Mouse (Mus musculus) stomach, embryonic 15.5 days (tissue): ENCODE results near the gene Tanc2. TPM values are rescaled to one million over a fixed set of nuclear protein-coding genes. Genes with fewer than 3 reads are reported as not detected.
A peak's percentile ranks its signal among the peaks of the same experiment; 100 is the strongest.

Experiments used
- ATAC-seq: fragments of 200-750 bp; cut with Nextera tagmentation; 2 replicates; pipeline ENCODE4 v1.8.0; 2017; ENCODE audit warnings: low read depth, moderate number of reproducible peaks, moderate TSS enrichment; ENCODE audit not compliant: insufficient read depth, low FRiP score
- H3K27ac ChIP-seq: fragments of 300-500 bp; sonication (generic); 2 replicates; pipeline ENCODE4 v1.5.1; 2015; ENCODE audit warnings: mild to moderate bottlenecking, inconsistent platforms
- H3K27me3 ChIP-seq: fragments of 300-500 bp; sonication (generic); replicated peaks from 2 replicates; pipeline ENCODE4 v1.6.1; 2015; ENCODE audit warnings: inconsistent platforms
- H3K36me3 ChIP-seq: fragments of 300-500 bp; sonication (generic); 2 replicates; pipeline ENCODE4 v1.6.1; 2015; ENCODE audit warnings: inconsistent platforms
- H3K4me1 ChIP-seq: fragments of 300-500 bp; sonication (generic); 2 replicates; pipeline ENCODE4 v1.6.1; 2015; ENCODE audit warnings: inconsistent platforms
- H3K4me2 ChIP-seq: fragments of 300-500 bp; sonication (generic); 2 replicates; pipeline ENCODE4 v1.6.1; 2015; ENCODE audit warnings: mild to moderate bottlenecking, inconsistent platforms
- H3K4me3 ChIP-seq: fragments of 300-500 bp; sonication (generic); replicated peaks from 2 replicates; pipeline ENCODE4 v1.5.1; 2015; ENCODE audit warnings: inconsistent platforms
- H3K9ac ChIP-seq: fragments of 300-500 bp; sonication (generic); 2 replicates; pipeline ENCODE4 v1.6.1; 2015; ENCODE audit warnings: inconsistent platforms
- H3K9me3 ChIP-seq: fragments of 300-500 bp; sonication (generic); 2 replicates; pipeline ENCODE4 v1.6.1; 2016; ENCODE audit warnings: inconsistent platforms
- WGBS: fragments of 180-500 bp; shearing (Covaris S2); methylation state at CpG from one replicate; pipeline ENCODE4 v1.1.7; 2015; 5-methylcytosine and 5-hydroxymethylcytosine counted together
- polyA plus RNA-seq: library from polyadenylated mRNA; unstranded; fragments of >200 nt; fragmentation: Nextera tagmentation; extraction: Ambion mirVana; gene quantifications from 2 replicates; pipeline ENCODE4 v1.2.1, GENCODE M21; 2015

Tanc2 gene
- polyA plus RNA-seq, 1 experiment from 2014 or later = 9.6 TPM

- 64% methylated on average over 4 of the region's 4 CpGs for WGBS
Measured at GRCm38 (mm10) chr11:105655335-105655734, 65.5 kb downstream of the Tanc2 start.

DNA sequence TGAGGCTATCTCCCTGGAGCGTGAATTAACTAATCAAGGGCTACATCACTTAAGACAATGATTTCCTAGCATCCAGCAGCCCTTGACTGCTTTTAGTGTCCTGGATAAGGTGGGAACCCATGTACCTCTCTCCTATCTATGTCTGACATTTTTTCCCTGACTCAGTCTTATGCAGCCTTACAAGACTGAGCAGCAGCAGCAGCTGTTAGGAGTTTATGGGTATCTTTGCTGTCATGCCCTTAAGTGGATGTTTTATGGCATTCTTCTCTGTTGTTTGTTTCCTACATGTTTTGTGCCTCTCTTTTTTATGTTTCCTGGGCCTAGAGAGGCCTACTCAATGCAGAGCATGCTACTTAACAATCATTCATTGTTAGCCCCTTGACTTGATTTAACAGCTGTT is 78.1 kb downstream of the Tanc2 start:
- no peak for ATAC-seq
- 91% methylated on average over 1 of the region's 1 CpGs for WGBS

More at GRCm38 (mm10) chr11:105655335-105655734, 65.5 kb downstream of the Tanc2 start:
- H3K9ac ChIP-seq = no peak overlapping the region
- H3K9me3 ChIP-seq = no peaks in the 10 kb centered on the region
- no peak overlapping the region for H3K27ac ChIP-seq
- no peaks in the 10 kb centered on the region for H3K27me3 ChIP-seq
- H3K36me3 ChIP-seq = no peaks in the 10 kb centered on the region
- no peak overlapping the region for H3K4me3 ChIP-seq
- ATAC-seq = no peak
- H3K4me1 ChIP-seq = no peaks in the 10 kb centered on the region
- no peak overlapping the region for H3K4me2 ChIP-seq

GRCm38 (mm10) chr11:105678996-105679395 is 89.2 kb downstream of the Tanc2 start:
- Histone ChIP-seq H3K4me1 (no peaks in the 10 kb centered on the region), H3K9me3 (no peaks in the 10 kb centered on the region), H3K27me3 (no peaks in the 10 kb centered on the region), H3K36me3 (no peaks in the 10 kb centered on the region), H3K27ac (no peak overlapping the region), H3K9ac (no peak overlapping the region), H3K4me3 (no peak overlapping the region), H3K4me2 (no peak overlapping the region)
- no peak for ATAC-seq
- 72% methylated on average over 1 of the region's 1 CpGs for WGBS

More for the DNA sequence above, 78.1 kb downstream of the Tanc2 start:
- H3K27me3 ChIP-seq = no peaks in the 10 kb centered on the region
- H3K4me1 ChIP-seq = no peaks in the 10 kb centered on the region
- H3K36me3 ChIP-seq = no peaks in the 10 kb centered on the region
- no peaks in the 10 kb centered on the region for H3K9me3 ChIP-seq
- H3K4me3 ChIP-seq = no peak overlapping the region
- H3K27ac ChIP-seq = no peak overlapping the region
- no peak overlapping the region for H3K4me2 ChIP-seq
- no peak overlapping the region for H3K9ac ChIP-seq

GRCm38 (mm10) chr11:105684747-105685146 is 95.0 kb downstream of the Tanc2 start:
- Histone ChIP-seq H3K36me3 (no peaks in the 10 kb centered on the region), H3K9ac (no peak overlapping the region), H3K27ac (no peak overlapping the region), H3K4me1 (no peaks in the 10 kb centered on the region), H3K9me3 (no peaks in the 10 kb centered on the region), H3K27me3 (no peaks in the 10 kb centered on the region), H3K4me3 (no peak overlapping the region), H3K4me2 (no peak overlapping the region)
- ATAC-seq = no peak

DNA sequence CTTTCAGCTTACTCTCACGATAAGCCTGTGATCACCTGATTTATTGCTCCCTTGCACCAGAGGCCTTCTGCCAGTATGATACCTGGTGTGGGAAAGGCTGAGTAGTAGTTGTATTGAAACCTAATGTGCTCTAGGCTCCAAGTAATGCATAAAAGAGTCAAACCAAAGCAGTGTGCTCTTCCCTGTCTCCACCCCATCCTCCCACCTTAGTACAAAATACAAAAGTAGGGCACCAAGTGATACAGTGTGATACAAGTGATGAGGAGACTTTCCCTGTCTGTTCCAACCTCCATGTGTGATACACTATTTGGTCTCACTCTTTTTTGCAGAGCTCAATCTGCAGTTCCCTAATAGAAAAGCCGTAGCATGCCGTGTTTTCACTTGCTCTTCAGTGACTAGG is 110.7 kb downstream of the Tanc2 start:
- Histone ChIP-seq H3K4me2 (no peak overlapping the region), H3K27me3 (no peaks in the 10 kb centered on the region), H3K9ac (no peak overlapping the region), H3K27ac (no peak overlapping the region), H3K4me3 (no peak overlapping the region), H3K4me1 (no peaks in the 10 kb centered on the region), H3K36me3 (no peaks in the 10 kb centered on the region), H3K9me3 (no peaks in the 10 kb centered on the region)
- WGBS = 65% methylated on average over 3 of the region's 3 CpGs
- no peak for ATAC-seq

- Histone ChIP-seq H3K4me3 (no peak overlapping the region), H3K36me3 (no peaks in the 10 kb centered on the region), H3K27me3 (no peaks in the 10 kb centered on the region), H3K9ac (no peak overlapping the region), H3K27ac (no peak overlapping the region), H3K4me2 (no peak overlapping the region), H3K9me3 (no peaks in the 10 kb centered on the region), H3K4me1 (no peaks in the 10 kb centered on the region)
- no peak for ATAC-seq
- WGBS = 38% methylated on average over 1 of the region's 1 CpGs
Measured at GRCm38 (mm10) chr11:105719660-105720059, 129.9 kb downstream of the Tanc2 start.

DNA sequence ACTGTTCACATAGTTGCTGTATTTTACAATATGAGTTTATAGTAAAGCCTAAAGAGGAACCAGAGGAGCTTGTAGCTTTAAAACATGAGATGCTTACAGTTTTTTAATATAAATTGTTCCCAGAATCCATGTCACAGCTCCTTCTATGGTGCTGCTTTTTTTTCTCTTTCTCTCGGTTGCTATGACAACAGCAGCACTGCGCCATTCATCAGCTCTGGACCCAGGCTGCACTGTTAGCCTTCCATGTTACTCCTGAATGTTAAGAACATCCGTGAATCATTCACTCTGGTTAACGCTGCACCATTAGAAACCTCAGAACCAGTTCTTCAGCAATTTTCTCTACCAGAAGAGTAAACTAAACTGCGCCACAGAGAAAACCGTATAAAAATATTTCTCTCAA is 141.8 kb downstream of the Tanc2 start:
- no peak overlapping the region for H3K4me2 ChIP-seq
- no peak overlapping the region for H3K27ac ChIP-seq
- no peak overlapping the region for H3K4me3 ChIP-seq
- H3K4me1 ChIP-seq = no peaks in the 10 kb centered on the region
- no peaks in the 10 kb centered on the region for H3K9me3 ChIP-seq
- H3K27me3 ChIP-seq = no peaks in the 10 kb centered on the region
- no peak for ATAC-seq
- no peak overlapping the region for H3K9ac ChIP-seq
- 60% methylated on average over 6 of the region's 6 CpGs for WGBS
- no peaks in the 10 kb centered on the region for H3K36me3 ChIP-seq

GRCm38 (mm10) chr11:105731989-105732531 is 142.3 kb downstream of the Tanc2 start:
- WGBS = 68% methylated on average over 4 of the region's 4 CpGs
- Histone ChIP-seq H3K4me1 (no peaks in the 10 kb centered on the region), H3K4me3 (no peak overlapping the region), H3K27ac (no peak overlapping the region), H3K9me3 (no peaks in the 10 kb centered on the region), H3K36me3 (no peaks in the 10 kb centered on the region), H3K27me3 (no peaks in the 10 kb centered on the region), H3K4me2 (no peak overlapping the region), H3K9ac (no peak overlapping the region)
- ATAC-seq = no peak

DNA sequence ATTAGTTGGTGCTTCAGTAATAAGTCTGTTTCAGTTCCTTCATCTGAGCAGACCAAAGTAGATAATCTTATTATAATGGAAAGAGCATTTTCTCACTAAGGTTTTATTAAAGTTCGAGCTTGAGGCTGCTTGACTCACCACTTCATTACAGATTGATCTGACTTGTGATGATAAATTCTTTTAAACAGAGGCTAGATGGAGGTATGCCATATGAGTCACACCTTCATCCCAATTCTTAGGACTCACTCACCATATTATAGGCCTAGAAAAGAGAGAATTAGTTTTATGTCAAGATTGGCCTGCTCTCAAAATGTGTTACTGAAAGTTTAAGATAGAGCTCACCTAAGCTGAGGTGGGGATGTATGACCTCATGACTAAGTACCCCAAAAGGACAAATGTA is 153.4 kb downstream of the Tanc2 start:
- ATAC-seq = no peak
- H3K27me3 ChIP-seq = no peaks in the 10 kb centered on the region
- no peak overlapping the region for H3K9ac ChIP-seq
- H3K4me2 ChIP-seq = no peak overlapping the region
- WGBS = 72% methylated on average over 1 of the region's 1 CpGs
- no peaks in the 10 kb centered on the region for H3K36me3 ChIP-seq
- no peaks in the 10 kb centered on the region for H3K4me1 ChIP-seq
- no peak overlapping the region for H3K4me3 ChIP-seq
- H3K9me3 ChIP-seq = no peaks in the 10 kb centered on the region
- H3K27ac ChIP-seq = no peak overlapping the region

GRCm38 (mm10) chr11:105749297-105750071 is 159.7 kb downstream of the Tanc2 start:
- H3K4me1 ChIP-seq = no peaks in the 10 kb centered on the region
- H3K27me3 ChIP-seq = no peaks in the 10 kb centered on the region
- no peaks in the 10 kb centered on the region for H3K9me3 ChIP-seq
- H3K4me3 ChIP-seq = no peak overlapping the region
- H3K36me3 ChIP-seq = no peaks in the 10 kb centered on the region
- no peak overlapping the region for H3K27ac ChIP-seq
- ATAC-seq = no peak; the same call in 1 of the 2 replicates
- no peak overlapping the region for H3K9ac ChIP-seq
- no peak overlapping the region for H3K4me2 ChIP-seq
- 61% methylated on average over 2 of the region's 2 CpGs for WGBS

DNA sequence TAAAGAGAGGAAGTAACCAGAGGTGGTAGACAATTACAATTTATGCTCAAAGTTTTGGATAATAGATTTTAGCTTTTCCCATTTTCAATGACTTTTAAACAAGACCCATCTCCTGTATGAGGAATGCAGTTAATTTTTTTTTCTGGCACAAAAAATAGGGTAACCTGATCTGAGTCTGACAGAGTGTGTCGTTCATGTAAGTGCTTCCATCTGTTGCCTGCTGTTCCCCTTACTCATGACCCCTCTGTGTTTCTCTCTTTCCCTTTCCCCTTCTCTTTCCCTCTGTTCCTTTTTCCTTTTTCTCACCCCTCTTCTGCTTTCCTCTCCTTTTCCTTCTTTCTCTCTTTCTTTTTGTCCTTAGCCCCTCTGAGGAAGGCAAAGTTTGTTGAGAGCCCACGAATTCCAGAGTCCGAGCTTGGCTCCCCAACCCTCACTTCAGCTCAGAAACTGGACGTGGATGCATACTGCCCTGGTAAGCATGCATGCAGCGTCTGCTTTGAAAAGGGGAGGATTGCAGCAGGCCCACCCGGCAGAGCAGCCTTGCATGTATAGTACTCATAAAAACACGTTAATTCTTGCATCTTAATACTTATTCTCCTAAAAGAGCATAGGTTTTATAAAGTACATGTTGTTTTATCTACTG is 168.9 kb downstream of the Tanc2 start:
- Histone ChIP-seq H3K4me3 (no peak overlapping the region), H3K4me2 (no peak overlapping the region), H3K27ac (peak overlapping the region; percentile 21; the same call in 1 of the 2 replicates), H3K9ac (no peak overlapping the region), H3K27me3 (no peaks in the 10 kb centered on the region), H3K36me3 (no peaks in the 10 kb centered on the region), H3K4me1 (0 out of 2 replicates have a peak, but pooled peaks cover 2% of the 10 kb centered on the region), H3K9me3 (no peaks in the 10 kb centered on the region)
- WGBS = 43% methylated on average over 7 of the region's 7 CpGs
- no peak for ATAC-seq

- Histone ChIP-seq H3K36me3 (no peaks in the 10 kb centered on the region), H3K4me3 (no peak overlapping the region), H3K4me2 (no peak overlapping the region), H3K27me3 (no peaks in the 10 kb centered on the region), H3K27ac (no peak overlapping the region), H3K9me3 (no peaks in the 10 kb centered on the region), H3K4me1 (0 out of 2 replicates have a peak, but pooled peaks cover 2% of the 10 kb centered on the region), H3K9ac (no peak overlapping the region)
- 62% methylated on average over 2 of the region's 2 CpGs for WGBS
- no peak for ATAC-seq
Measured at GRCm38 (mm10) chr11:105759413-105759812, 169.6 kb downstream of the Tanc2 start.
